Mouse (Mus musculus) CH12.LX (cell line): ENCODE results near the gene Htr1f. TPM values are rescaled to one million over a fixed set of nuclear protein-coding genes. Genes with fewer than 3 reads are reported as not detected.

Source experiments
- DNase-seq: peaks from one replicate; pipeline ENCODE4 v3.0.0-alpha.2; 2013; ENCODE audit errors: extremely low read depth
- H3K27ac ChIP-seq: 2 replicates; pipeline ENCODE4 v1.5.1; 2012; ENCODE audit warnings: low read depth, mild to moderate bottlenecking, control low read depth, moderate library complexity; ENCODE audit not compliant: insufficient read depth
- H3K27me3 ChIP-seq: replicated peaks from 2 replicates; pipeline ENCODE3; 2012; ENCODE audit warnings: inconsistent platforms
- H3K36me3 ChIP-seq, 2 experiments: replicated peaks in 1 of 2; 2 replicates each; pipeline versions ENCODE3 to v1.6.1; 2012; ENCODE audit warnings: inconsistent platforms in 1 of 2, low read length in 1 of 2, mild to moderate bottlenecking in 1 of 2, mixed read lengths in 1 of 2, moderate library complexity in 1 of 2; ENCODE audit not compliant: control insufficient read depth in 1 of 2, insufficient read depth in 1 of 2
- H3K4me1 ChIP-seq, 2 experiments: 2 replicates each; pipeline ENCODE4 v1.6.1; 2012; ENCODE audit warnings: inconsistent platforms in 1 of 2, moderate library complexity in 1 of 2; ENCODE audit not compliant: insufficient read depth in 2 of 2, control insufficient read depth in 1 of 2
- H3K4me2 ChIP-seq: 2 replicates; pipeline ENCODE4 v1.6.1; 2012; ENCODE audit warnings: low read depth, mild to moderate bottlenecking, control low read depth; ENCODE audit not compliant: poor library complexity, insufficient read depth, severe bottlenecking
- H3K4me3 ChIP-seq, 3 experiments: fragments of 150-350 bp in 1 of 3; sonication (generic) in 1 of 3; replicated peaks in 1 of 3; 2 replicates each; pipeline versions ENCODE3 to v1.5.1; 2011 to 2012; ENCODE audit warnings: low read depth in 2 of 3, low read length in 2 of 3, mild to moderate bottlenecking in 2 of 3, moderate library complexity in 2 of 3, control low read depth in 1 of 3, improper control_type of control experiment in 1 of 3, inconsistent platforms in 1 of 3, mixed read lengths in 1 of 3; ENCODE audit not compliant: poor library complexity in 1 of 3
- H3K79me2 ChIP-seq: replicated peaks from 2 replicates; pipeline ENCODE4 v1.6.1; 2012; ENCODE audit warnings: mild to moderate bottlenecking, moderate library complexity; ENCODE audit not compliant: control insufficient read depth, poor library complexity, insufficient read depth, severe bottlenecking; ENCODE audit errors: extremely low read depth
- H3K9ac ChIP-seq: 2 replicates; pipeline ENCODE4 v1.6.1; 2012; ENCODE audit warnings: low read depth, mild to moderate bottlenecking, control low read depth, moderate library complexity; ENCODE audit not compliant: insufficient read depth
- H3K9me3 ChIP-seq: replicated peaks from 2 replicates; pipeline ENCODE3; 2012; ENCODE audit warnings: low read length, inconsistent platforms, mixed read lengths
- BHLHE40 ChIP-seq: IDR thresholded peaks from 2 replicates; pipeline ENCODE4 v1.6.1; 2011; ENCODE audit warnings: mild to moderate bottlenecking, low read depth, low read length, improper control_type of control experiment
- CTCF ChIP-seq, 2 experiments: IDR thresholded peaks in 1 of 2; conservative IDR thresholded peaks in 1 of 2; 2 replicates each; pipeline ENCODE4 v1.5.1; 2011 to 2012; ENCODE audit warnings: low read depth in 2 of 2, low read length in 2 of 2, improper control_type of control experiment in 1 of 2, inconsistent platforms in 1 of 2, mild to moderate bottlenecking in 1 of 2, moderate library complexity in 1 of 2
- EP300 ChIP-seq: IDR thresholded peaks from 2 replicates; pipeline ENCODE4 v1.6.1; 2011; ENCODE audit warnings: low read length, improper control_type of control experiment
- GABPA ChIP-seq: IDR thresholded peaks from 2 replicates; pipeline ENCODE4 v1.6.1; 2012; ENCODE audit warnings: low read depth, low read length, improper control_type of control experiment, inconsistent platforms; ENCODE audit not compliant: insufficient replicate concordance
- NELFE ChIP-seq: IDR thresholded peaks from 2 replicates; pipeline ENCODE4 v1.6.1; 2011; ENCODE audit warnings: low read depth, low read length, improper control_type of control experiment
- NRF1 ChIP-seq: IDR thresholded peaks from 2 replicates; pipeline ENCODE4 v1.6.1; 2014; ENCODE audit warnings: low read depth, mild to moderate bottlenecking, inconsistent platforms, low read length, improper control_type of control experiment, moderate library complexity
- PAX5 ChIP-seq: IDR thresholded peaks from 2 replicates; pipeline ENCODE4 v1.6.1; 2012; ENCODE audit warnings: low read length, inconsistent platforms, mixed read lengths
- POLR2A ChIP-seq: IDR thresholded peaks from 2 replicates; pipeline ENCODE4 v1.6.1; 2011; ENCODE audit warnings: low read depth, mild to moderate bottlenecking, improper control_type of control experiment, low read length
- POLR2AphosphoS2 ChIP-seq: IDR thresholded peaks from 2 replicates; pipeline ENCODE4 v1.6.1; 2011; ENCODE audit warnings: low read depth, low read length, improper control_type of control experiment
- RAD21 ChIP-seq: IDR thresholded peaks from 2 replicates; pipeline ENCODE4 v1.6.1; 2011; ENCODE audit warnings: low read depth, mild to moderate bottlenecking, low read length, improper control_type of control experiment, moderate library complexity
- SIN3A ChIP-seq: IDR thresholded peaks from 2 replicates; pipeline ENCODE4 v1.6.1; 2012; ENCODE audit warnings: low read length, improper control_type of control experiment, inconsistent platforms
- SMC3 ChIP-seq: IDR thresholded peaks from 2 replicates; pipeline ENCODE4 v1.6.1; 2011; ENCODE audit warnings: low read depth, low read length, improper control_type of control experiment
- TBP ChIP-seq: conservative IDR thresholded peaks from 2 replicates; pipeline ENCODE4 v1.6.1; 2011; ENCODE audit warnings: low read depth, low read length, improper control_type of control experiment
- UBTF ChIP-seq: IDR thresholded peaks from 2 replicates; pipeline ENCODE4 v1.6.1; 2012; ENCODE audit warnings: low read depth, mild to moderate bottlenecking, inconsistent platforms, low read length, improper control_type of control experiment, moderate library complexity
- USF1 ChIP-seq: IDR thresholded peaks from 2 replicates; pipeline ENCODE4 v1.6.1; 2014; ENCODE audit warnings: low read depth, mild to moderate bottlenecking, inconsistent platforms, low read length, improper control_type of control experiment
- ZC3H11A ChIP-seq: IDR thresholded peaks from 2 replicates; pipeline ENCODE4 v1.6.1; 2012; ENCODE audit warnings: low read depth, mild to moderate bottlenecking, inconsistent platforms, low read length, improper control_type of control experiment
- ZMIZ1 ChIP-seq: IDR thresholded peaks from 2 replicates; pipeline ENCODE4 v1.6.1; 2012; ENCODE audit warnings: low read depth, mild to moderate bottlenecking, inconsistent platforms, low read length, improper control_type of control experiment
- dilution Hi-C: fragments of 300-500 bp; cut with MboI; formaldehyde crosslinking; loops from 2 replicates; pipeline ENCODE4 v1.14.3; 2020; ENCODE audit warnings: low sequenced_read_pairs; ENCODE audit not compliant: extremely low pct_unique_long_range_greater_than_20kb, extremely low pct_ligation_motif_present
- in situ Hi-C: fragments of 300-500 bp; cut with MboI; formaldehyde crosslinking; loops from 3 replicates; pipeline ENCODE4 v1.14.3; 2019; ENCODE audit warnings: low sequenced_read_pairs, low pct_ligation_motif_present, low pct_unique_long_range_greater_than_20kb, mixed read lengths
- polyA plus RNA-seq: library from polyadenylated mRNA; unstranded; fragments of >175 nt; gene quantifications from 2 replicates; pipeline ENCODE4 v1.2.1, GENCODE M21; 2012; ENCODE audit warnings: low read depth; ENCODE audit not compliant: insufficient read length
- total RNA-seq, 2 experiments: library from RNA; depleted of rRNA; stranded (reverse); fragments of 300-350 nt in 1 of 2; fragments of >200 nt in 1 of 2; gene quantifications; 2 replicates each; pipeline ENCODE4 v1.2.3; 2012 to 2014

The Htr1f gene
- total and polyA plus RNA-seq, 3 experiments, result not detected

GRCm38 (mm10) chr16:64879735-64880134, 225.9 kb downstream of the Htr1f start:
- TF ChIP-seq NRF1, result no peak
- no peak for TF ChIP-seq EP300
- no peak for TF ChIP-seq GABPA
- no peak for TF ChIP-seq POLR2AphosphoS2
- TF ChIP-seq NELFE, result no peak
- no peak for TF ChIP-seq BHLHE40
- TF ChIP-seq USF1, result no peak
- no peak for TF ChIP-seq PAX5
- no peak for TF ChIP-seq SIN3A
- TF ChIP-seq POLR2A, result no peak
- no peak for TF ChIP-seq ZMIZ1
- no peak for TF ChIP-seq UBTF
- Histone ChIP-seq H3K4me1 (peaks cover 5 to 23% of the 10 kb centered on the region in 2 experiments; a peak in 3 of 4 replicates), H3K27me3 (no peaks in the 10 kb centered on the region), H3K4me3 (no peak overlapping the region), H3K4me2 (no peak overlapping the region), H3K79me2 (no peaks in the 10 kb centered on the region), H3K36me3 (no peaks in the 10 kb centered on the region), H3K9ac (no peak overlapping the region), H3K27ac (no peak overlapping the region), H3K9me3 (no peaks in the 10 kb centered on the region)
- in situ Hi-C loops, result loop anchor here (5.0 kb wide), 1 partner anchor 112 kb away; no protein-coding TSS in a partner anchor
- DNase-seq, result no peak
- dilution Hi-C loops, result no loop called here

- in situ Hi-C loops (loop anchor here (5.0 kb wide), 1 partner anchor 111 kb away; no protein-coding TSS in a partner anchor), dilution Hi-C loops (no loop called here)
- no peak overlapping the region for H3K27ac ChIP-seq
- H3K4me3 ChIP-seq, result no peak overlapping the region
- DNase-seq, result no peak
- H3K4me1 ChIP-seq, result peaks cover 3 to 19% of the 10 kb centered on the region in 2 experiments; a peak in 3 of 4 replicates
- H3K36me3 ChIP-seq, result no peaks in the 10 kb centered on the region
- H3K4me2 ChIP-seq, result no peak overlapping the region
- no peaks in the 10 kb centered on the region for H3K27me3 ChIP-seq
- no peaks in the 10 kb centered on the region for H3K79me2 ChIP-seq
- TF ChIP-seq ZMIZ1 (no peak), CTCF (conservative IDR thresholded peaks at IDR 0.05 in 1 of 2, IDR thresholded peaks at IDR 0.05 in 1 of 2; ENCODE audit: low read depth in 2 of 2, low read length in 2 of 2) (peak in 1 of 2 experiments; percentile 45; a peak in 2 of 4 replicates), SMC3 (peak; percentile 39), NRF1 (no peak), TBP (no peak), RAD21 (peak; percentile 44), ZC3H11A (0 out of 2 replicates have a peak, but pooled peaks have one; percentile 2)
- no peaks in the 10 kb centered on the region for H3K9me3 ChIP-seq
- no peak overlapping the region for H3K9ac ChIP-seq
Observed at GRCm38 (mm10) chr16:64878611-64879132, 227.0 kb downstream of the Htr1f start.
